Mouse (Mus musculus): ENCODE data around the gene Tac2.

Gene Tac2

DNA sequence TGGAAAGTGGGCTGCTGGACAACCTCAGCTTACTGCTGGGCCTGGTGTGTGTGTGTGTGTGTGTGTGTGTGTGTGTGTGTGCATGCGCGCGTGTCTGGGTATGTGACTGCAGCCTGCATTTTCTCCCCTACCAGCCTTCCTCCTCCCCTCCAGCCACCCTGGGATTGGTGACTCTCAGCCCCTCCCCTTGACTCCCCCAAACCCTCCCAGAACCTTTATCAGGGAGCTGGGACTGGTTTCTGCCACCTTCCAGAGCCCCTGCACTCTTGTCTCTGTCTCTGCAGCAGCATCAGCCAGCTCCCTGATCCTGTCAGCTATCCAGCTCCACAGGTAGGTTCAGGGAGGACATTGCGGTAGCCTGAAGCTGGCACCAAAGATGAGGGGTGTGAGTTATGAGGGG is 858 bp downstream of the Tac2 start:
- no peak for DNase-seq (ENCODE audit: low spot score)

DNA sequence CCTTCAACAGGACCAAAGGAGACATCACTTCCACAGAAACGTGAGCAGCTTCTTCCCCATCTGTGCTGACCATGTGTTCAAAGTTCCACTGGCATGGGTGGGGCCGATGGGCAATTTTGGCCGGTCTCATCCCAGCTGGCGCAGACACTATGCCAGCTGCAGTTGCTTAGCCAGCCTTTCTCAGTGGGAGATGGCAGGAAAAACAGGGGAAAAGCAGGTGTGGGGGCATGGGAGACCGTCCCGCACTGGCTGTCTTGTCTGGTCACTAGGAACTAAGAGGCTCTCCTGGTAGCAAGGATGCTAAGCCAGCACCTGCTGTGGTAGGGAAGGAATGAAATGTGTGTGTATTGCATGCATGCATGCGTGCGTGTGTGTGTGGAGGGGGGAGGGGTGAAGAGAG is 4.2 kb downstream of the Tac2 start:
- no peak for DNase-seq (ENCODE audit: low spot score)

DNA sequence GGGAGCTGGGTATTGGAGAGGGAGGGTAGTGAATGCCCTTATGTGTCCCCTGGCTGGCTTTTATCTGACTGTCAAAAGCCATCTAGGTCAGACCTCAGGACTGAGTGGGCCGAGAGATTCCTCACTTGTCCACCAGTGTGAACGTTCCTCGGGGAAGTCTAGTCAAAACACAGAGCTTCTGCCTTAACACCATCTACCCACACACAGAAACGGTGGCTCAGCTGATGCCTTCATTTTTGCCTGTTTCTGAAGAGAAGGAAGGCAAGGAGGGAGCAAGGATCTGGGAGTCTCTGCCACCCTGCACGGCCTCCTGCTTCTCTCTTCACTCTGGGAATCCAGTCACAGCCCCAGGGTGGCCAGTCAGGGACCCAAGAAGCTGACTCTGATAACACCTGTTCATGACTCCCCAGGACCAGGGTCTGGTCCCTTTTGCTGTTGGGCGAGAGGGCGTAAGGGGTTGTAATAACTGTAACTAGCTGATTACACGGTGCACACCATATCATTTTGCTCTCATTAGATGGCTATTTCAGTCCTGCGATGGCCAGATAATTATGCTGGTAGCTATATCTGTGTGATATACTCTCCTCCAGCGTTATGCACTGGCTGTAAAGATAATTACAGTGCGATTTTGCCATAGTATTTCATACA is 6.1 kb downstream of the Tac2 start:
- DNase-seq (ENCODE audit: low spot score), result no peak

DNA sequence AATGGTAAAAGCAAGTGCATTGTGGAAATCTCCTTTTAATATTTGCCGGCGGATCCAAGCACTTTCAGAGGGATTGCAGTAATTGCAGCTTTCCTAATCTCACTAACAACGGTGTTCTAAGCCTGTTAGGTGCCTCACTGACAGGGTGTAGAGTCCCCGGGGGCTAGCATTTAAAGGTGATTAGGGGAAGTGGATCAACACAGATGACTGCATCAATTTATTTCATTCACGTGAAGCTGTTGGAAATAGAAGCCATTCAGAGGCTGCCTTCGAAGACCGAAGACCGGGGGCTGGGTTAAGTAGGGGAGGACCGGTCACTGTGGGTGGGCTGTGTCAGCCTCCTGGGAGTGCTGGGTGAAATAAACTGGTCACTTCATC is 6.6 kb downstream of the Tac2 start:
- no peak for DNase-seq (ENCODE audit: low spot score)

DNA sequence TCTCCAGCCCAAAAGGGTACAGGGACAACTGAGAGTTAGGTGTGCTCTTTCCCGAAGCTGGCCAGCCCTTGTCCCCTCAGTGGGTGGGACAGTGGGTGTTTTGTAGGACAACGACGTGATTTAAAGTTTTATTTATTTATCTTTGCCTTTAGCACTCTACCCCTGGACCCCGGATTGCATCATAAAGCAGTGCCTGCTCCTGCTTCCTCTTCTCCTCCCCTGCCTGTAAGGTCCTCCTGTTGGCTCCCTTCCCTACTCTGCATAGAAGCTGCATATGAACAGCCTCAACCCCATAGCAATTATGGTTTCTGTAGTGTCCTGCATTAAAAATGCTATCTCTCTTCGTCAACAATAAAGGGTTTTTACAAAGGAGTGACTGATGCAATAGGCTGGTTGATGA is 7.1 kb downstream of the Tac2 start:
- no peak for DNase-seq (ENCODE audit: low spot score)

DNA sequence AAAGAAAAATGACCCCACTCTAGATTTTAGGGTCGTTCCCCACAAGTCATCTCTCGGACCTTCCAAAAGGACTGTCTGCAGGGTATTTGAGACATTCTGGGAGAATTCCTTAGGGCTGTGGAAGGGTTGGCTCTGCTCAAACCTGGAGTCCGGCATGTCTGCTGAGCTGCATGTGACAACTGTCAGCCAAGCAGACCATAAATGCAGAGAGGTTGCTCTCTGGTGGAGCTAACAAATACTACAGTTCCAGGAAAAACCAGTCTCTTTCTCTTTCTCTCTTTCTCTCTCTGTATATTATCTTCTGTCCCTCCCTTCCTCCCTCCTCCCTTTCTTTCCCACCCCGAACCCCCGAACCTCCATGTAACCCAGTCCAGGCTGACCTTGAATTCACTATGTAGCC is 10.2 kb downstream of the Tac2 start:
- DNase-seq (ENCODE audit: low spot score), result no peak

DNA sequence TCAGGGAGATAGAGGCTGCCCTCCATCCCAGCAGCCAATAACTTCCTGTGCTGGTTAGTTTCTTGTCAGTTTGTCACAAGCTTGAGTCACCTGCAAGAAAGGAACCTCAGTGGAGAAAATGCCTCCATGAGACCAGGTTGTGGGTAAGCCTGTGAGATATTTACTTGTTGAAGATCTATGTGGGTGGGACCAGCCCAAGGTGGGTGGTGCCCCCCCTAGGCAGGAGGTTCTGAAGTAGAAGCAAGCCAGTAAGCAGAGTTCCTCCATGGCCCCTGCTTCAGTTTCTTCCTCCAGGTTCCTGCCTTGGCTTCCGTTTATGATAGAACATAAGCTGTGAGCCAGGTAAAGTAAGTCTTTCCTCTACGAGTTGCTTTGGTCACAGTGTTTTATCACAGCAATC is 12.0 kb downstream of the Tac2 start:
- DNase-seq (ENCODE audit: low spot score), result no peak

DNA sequence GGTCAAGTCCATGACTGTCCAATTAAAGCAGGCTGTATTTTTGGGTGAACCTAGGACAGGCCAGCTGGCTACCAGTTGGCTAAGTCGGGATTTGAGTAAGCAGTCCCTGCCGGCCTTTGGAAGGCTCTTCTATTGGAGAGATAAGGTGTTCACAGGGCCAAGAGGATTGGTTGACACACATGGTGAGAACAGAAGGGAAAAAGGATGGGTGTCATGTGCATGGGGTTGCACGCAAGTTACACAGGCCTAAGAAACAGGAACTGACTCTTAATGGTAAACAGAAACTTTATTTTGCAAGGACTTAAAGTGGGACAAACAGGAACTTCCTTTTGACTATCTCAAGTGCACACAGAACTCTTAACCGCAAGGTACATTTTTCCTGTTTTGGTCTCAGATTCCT is 12.6 kb downstream of the Tac2 start:
- DNase-seq (ENCODE audit: low spot score), result no peak

DNA sequence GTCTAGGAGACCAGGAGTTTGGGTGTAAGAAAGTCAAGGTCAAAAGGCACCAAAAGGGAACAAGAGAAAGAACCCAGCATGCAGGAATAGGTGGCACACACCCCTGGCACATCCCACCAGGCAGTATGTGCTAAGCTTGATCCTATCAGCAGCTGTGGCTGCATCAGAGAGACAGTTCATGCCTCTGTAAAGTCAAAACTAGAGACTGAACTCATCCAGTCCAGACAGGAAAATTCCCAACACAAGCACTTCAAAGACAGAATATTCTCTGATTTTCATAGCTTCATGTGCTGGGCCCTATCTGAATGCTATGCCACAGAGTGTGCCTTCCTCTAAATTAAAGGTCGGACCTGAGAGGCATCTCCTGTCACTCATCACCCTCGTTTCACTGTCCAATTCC is 13.3 kb downstream of the Tac2 start:
- DNase-seq (ENCODE audit: low spot score), result no peak

DNA sequence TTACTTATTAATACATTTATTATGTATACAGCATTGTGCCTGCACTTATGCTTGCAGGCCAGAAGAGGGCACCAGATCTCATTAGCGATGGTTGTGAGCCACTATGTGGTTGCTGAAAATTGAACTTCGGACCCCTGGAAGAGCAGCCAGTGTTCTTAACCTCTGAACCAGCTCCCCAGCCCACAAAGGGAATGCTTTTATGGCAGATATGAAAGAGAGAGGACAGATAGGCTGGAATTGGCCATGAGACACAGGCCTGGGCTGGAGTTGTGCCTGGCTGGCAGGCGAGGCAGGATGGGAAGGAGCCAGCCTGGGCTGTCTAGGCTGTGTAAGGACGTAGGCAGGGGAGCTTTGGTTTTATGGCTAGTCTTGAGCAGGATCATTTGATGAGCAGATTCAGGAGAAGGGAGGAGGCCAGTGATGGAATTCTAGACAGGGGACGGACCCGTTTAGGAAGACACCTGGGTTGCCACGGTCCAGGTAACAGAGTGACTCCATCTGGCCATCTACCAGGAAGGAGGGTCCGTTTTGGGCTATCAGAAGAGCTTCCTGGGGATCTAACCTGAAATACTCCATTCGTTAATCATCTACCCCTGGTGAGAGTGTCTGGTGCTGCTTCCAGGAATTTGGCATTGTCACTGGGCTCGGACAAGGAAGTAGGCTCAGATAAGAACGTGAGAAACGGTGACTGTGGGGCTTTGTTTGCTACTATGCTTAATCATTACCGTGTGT is 14.0 kb downstream of the Tac2 start:
- no peak for DNase-seq (ENCODE audit: low spot score)

DNA sequence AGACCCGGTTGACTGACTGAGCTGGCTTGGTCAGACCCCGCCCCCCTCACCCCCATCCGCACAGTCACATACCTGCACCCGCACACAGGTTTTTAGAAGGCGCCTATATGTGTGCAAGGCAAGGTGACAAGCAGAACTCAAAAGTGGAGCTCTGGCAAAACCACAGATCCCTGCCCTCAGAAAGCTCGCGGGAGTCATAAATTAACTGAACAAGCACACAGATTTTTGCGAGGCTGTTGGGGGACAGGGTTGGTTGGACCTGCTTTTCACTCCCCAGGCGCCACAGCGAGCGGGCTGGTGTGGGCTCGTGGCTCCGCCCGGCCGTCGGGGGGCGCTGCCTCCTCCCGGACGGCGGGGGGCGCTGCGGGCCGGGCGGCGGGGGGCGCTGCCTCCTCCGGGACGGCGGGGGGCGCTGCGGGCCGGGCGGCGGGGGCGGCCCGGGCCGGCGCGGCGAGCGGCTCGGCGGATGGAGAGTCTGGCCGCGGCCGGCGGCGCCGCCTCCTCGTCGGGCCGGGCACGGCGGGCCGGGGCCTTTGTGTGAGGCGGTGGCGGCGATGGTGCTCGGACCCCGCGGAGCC is 14.9 kb downstream of the Tac2 start, which contains the start of gene Zbtb39:
Zbtb39 (plus strand) TSS at position 456 of the 578 bp plus-strand sequence.
- peak; percentile 81 for DNase-seq (ENCODE audit: low spot score)

DNA sequence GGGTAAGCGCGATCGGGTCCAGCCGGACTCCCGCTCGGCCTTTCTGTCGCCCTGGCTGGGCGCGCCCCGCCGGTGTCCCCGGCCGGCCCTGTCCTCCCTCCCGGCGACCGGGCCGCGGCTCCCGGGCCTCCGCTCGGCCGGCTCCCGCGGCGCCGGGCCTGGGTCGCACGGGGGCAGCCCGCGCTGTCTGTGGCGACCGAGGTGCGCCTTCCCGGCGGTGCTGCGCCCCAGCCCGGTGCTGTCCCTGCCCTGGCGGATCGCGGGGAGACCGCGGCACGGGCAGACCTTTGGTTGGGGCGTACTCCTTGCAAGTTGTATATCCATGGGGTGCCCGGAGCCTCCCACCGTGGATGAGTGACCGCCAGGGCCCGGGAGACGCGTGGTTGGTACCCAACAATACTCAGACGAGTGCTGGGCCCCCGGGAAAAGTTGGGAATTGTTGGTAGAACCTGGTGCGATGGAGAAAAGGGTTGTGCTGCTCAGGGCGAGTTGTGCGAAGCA is 15.4 kb downstream of the Tac2 start:
- peak; percentile 26 for DNase-seq (ENCODE audit: low spot score)

DNA sequence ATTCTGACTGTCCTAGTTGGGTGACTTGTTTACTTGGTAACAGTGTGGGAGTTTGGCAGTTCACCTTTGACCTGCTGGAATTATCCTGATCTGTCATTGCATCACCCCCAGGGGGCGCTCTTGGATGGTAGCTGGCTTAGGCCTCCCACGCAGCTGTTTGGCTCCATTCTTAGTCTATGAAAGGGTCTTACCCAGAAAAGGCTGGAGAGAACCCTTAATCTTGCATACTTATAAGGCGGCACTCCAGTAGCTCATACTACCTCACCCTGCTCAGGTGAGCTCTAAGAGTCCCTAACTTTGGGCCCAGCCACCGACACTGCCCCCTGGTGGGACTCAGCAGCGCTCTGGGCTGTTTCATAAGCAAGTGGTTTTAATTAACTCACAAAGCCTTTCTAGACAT is 20.4 kb downstream of the Tac2 start:
- DNase-seq (ENCODE audit: low spot score), result no peak

DNA sequence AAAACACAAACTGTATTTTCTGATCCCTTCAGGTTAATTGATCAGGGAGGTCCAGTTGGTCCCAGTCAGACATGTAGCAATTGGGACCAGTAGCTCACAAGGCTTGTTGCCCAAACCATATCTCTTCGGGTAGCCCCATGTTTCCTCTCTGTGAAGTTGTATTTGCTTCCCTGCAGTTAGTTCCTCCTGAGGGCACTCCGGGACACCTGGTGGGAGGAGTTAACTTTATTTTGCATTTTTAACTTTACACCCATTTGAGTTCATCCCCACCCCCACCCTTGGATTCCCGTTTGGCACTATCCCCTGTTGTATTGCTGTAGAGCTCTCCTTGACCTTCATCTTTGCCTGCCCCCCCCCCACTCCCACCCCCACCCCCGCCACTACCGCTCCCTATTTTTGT is 21.6 kb downstream of the Tac2 start:
- DNase-seq (ENCODE audit: low spot score), result no peak

DNA sequence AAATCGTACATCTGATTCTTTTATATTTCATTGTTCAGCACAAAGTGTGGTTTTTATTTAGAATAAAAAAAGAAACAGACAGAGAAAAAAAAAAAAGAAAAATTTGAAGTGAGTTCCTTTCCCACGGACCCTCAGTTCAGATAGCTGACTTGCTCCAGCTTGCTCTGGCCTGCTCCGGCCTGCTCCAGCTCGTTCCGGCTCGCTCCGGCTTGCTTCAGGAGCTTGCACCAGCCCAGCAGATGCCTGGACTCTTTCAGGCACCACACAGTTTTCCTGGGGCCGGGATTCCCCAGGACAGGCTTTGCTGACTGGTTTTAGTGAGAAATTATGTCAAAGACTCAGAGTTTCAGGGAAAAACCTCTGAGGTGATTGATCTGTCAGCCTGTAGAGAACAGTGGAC is 23.0 kb downstream of the Tac2 start:
- DNase-seq (ENCODE audit: low spot score), result no peak

DNA sequence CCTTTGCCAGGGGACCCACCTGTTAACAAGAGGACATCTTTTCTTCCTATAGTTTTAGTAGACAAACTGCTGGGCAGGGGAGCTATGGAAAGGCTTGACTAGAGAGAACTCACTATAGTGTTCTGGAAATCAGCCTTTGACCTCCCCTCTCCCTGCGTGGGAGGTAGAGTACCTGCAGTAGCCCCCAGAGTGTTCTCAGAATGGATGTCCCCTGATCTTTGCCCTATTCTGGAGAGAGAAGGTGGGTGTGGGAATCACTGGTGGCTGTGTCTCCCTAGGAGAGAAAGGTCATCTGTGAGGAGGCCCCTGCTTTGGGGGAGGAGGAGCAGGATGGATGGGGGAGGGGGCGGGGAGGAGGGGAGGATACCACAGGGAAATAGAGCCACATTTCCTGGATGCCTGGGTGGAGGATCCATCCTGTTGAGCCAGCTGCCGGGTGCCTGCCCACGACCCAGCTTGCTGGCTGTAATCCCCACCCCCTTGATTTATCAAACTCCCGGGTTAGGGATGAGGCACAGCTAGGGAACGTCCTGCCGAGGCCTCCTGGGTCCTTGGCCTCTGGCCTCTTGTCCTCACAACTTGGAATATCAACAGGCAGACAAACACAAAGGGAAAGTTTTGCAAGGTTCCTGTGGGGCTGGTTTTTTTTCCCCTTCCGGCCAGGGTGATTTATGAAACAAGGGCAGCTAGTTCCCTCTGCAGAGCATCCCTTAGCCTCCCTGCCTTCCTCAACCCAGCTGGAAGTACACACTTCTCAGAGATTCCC is 24.8 kb downstream of the Tac2 start:
- DNase-seq (ENCODE audit: low spot score), result peak; percentile 71

DNA sequence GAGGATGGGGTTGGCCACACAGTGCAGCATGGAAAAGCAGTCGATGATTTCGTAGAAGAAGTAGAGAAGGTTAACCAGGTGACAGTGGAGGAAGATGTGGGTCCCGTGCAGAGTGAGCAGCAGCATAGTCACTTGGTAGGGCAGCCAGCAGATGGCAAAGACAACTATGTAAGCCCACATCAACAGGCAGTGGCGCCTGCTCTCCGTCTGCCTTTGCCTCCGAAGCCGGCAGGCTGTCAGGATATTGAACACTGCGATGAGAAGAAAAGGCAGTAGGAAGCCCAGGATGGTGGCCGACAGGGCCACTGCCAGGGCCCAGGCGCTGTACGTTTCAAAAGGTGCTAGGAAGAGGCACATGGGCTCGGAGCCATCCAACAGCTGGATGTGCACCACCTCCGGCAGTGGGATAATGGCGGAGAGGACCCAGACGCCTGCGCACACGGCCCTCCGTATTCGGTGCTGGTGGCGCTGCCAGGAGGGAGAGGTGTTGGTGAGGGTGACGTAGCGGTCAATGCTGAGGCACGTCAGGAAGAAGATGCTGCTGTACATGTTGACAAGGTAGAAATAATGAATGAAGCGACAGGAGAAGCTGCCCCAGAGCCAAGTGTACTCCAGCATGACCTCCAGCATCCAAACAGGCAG is 26.0 kb downstream of the Tac2 start:
- DNase-seq (ENCODE audit: low spot score), result no peak

DNA sequence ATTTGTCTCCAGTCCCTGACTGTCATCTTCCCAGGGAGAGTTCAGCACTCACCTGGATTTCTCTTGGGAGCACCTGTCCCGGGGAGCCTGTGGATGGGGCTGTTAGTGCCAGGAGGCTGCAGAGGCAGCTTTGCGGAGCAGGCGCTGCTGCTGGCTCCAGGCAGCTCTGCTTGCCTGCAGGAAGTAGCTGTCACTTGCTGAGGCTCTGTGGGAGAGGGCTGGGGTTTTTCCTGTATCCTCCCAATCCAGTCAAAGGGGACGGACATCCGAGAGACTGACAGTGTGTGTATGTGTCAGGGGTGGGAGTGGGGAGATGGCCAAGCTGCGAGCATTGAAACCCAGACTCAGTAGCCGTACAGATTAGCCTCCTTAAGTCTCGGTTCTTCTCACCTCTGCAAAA is 27.3 kb downstream of the Tac2 start, which contains the start of gene Gpr182:
Gpr182 (minus strand) TSS at position 185 of the 400 bp plus-strand sequence.
- no peak for DNase-seq (ENCODE audit: low spot score)

DNA sequence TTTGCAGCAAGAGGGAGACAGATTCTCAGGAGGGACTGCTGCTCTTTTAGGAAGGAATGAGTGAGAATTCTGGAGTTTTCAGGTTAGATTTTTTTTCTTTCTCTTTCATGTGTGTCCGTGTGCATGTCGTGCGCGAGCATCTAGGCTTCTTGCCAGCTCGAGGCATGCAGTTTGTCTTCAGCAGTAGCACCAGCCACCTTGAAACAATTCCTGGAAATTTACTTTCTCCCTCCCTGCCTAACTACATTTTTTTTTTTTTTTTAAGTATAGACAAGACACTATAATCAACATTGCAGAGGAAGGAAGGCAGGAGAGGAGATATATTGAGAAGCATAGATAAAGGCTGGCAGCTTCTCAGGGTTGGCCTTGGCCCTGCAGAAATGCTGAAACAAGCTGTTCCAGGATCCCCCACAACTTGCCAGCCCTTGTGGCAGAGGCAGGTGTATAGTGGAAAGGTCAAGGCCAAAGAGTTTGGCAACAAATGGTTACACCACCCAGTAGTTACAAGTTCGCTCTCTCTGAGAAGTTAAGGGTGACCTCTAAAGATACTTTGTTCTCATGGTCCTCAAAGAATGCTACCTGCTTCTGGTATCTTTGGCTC is 30.4 kb downstream of the Tac2 start:
- peak; percentile 86 for DNase-seq (ENCODE audit: low spot score)

DNA sequence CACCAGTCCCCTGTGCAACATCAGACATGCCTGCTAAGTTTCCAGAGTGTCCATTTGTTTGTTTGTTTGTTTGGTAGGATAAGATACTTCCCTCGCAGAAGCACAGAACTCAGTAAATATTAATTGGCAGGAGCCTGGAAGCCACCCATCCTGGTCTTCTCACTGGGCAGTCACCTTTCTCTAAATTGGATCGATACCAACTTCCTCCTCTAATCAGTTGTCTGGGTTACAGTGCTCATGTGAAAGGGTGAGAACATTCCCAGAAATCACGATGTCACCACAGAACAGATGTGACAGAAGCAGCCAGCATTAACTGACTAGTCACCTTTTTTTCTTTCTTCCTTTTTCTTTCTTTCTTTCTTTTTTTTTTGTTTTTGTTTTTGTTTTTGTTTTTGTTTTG is 31.0 kb downstream of the Tac2 start:
- no peak for DNase-seq (ENCODE audit: low spot score)

DNA sequence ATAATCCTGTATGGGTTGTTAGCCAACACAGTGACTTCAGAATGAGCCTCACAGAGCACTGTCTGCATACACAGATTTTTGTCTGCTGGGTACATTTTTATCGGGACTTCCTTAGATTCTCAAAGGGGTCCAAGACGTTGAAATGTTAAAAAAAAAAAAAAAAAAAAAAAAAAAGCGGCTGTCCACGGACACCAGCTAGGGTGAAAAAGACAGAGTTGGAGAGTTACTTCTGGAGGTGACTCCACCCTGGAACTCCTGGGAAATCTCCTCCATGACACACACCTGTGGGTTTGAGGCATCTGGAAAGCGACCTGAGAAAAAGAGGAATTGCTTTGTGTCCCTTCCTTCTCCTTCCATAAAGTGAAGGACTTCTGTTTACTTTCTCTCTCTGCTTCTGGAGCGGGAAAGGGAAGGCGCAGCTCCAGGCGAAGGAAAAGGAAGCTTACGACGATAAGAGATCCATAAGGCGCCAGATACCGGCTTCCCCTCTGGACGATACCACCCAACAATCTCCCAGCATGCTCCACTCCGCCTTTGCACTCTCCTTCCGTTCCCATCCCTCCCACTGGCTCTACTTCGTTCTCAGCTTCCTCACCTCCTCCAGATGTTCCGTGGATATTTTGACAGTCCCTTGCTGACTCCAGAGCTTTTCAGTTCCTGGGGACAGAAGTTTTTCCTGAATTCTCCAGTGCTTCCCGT is 31.6 kb downstream of the Tac2 start:
- no peak for DNase-seq (ENCODE audit: low spot score)
